Mouse (Mus musculus) left cerebral cortex, postnatal 10 days (tissue): ENCODE results near the gene Plekhm3. TPM values are rescaled to one million over a fixed set of nuclear protein-coding genes. Genes with fewer than 3 reads are reported as not detected.

ENCODE experiments used
- DNase-seq, 2 experiments: peaks; one replicate each; pipeline ENCODE4 v3.0.0; 2021 to 2022; ENCODE audit warnings: low spot score in 2 of 2, mixed read lengths in 1 of 2; ENCODE audit errors: extremely low spot score in 1 of 2
- intact Hi-C: fragments of 180-260 bp; cut with DNase I; formaldehyde crosslinking; loops from one replicate; pipeline ENCODE4 v1.15.1; 2025
- total RNA-seq, 2 experiments: library from RNA; stranded (reverse); gene quantifications; 2 replicates each; pipeline ENCODE4 v1.2.3; 2021

Gene Plekhm3
- total RNA-seq, 2 experiments from 2014 or later: 27.1 to 32.2 TPM

GRCm38 (mm10) chr1:64796867-64797582 lies 159.6 kb downstream of the Plekhm3 start:
- intact Hi-C loops: no loop called here
- no peak for DNase-seq

- intact Hi-C loops: no loop called here
- no peak for DNase-seq
Measured at GRCm38 (mm10) chr1:64795284-64796040, 161.2 kb downstream of the Plekhm3 start.

GRCm38 (mm10) chr1:64794096-64794495 lies 162.5 kb downstream of the Plekhm3 start:
- no peak for DNase-seq
- intact Hi-C loops: no loop called here

- no peak for DNase-seq
- intact Hi-C loops: no loop called here
Measured at GRCm38 (mm10) chr1:64793234-64793530, 163.4 kb downstream of the Plekhm3 start.

GRCm38 (mm10) chr1:64792521-64793233 lies 163.9 kb downstream of the Plekhm3 start:
- no peak for DNase-seq
- intact Hi-C loops: no loop called here

GRCm38 (mm10) chr1:64791826-64792225 lies 164.8 kb downstream of the Plekhm3 start:
- intact Hi-C loops: no loop called here
- DNase-seq: peak; percentile 47 to 63

GRCm38 (mm10) chr1:64790806-64791790 lies 165.5 kb downstream of the Plekhm3 start:
- intact Hi-C loops: no loop called here
- peak in 1 of 2 experiments; percentile 26 for DNase-seq

- DNase-seq: no peak
- intact Hi-C loops: no loop called here
Measured at GRCm38 (mm10) chr1:64787701-64788515, 168.7 kb downstream of the Plekhm3 start.

GRCm38 (mm10) chr1:64779863-64780262 lies 176.8 kb downstream of the Plekhm3 start:
- intact Hi-C loops: no loop called here
- no peak for DNase-seq

- intact Hi-C loops: no loop called here
- no peak for DNase-seq
Measured at GRCm38 (mm10) chr1:64779415-64779814, 177.2 kb downstream of the Plekhm3 start.

- intact Hi-C loops: no loop called here
- DNase-seq: no peak
Measured at GRCm38 (mm10) chr1:64773305-64773704, 183.3 kb downstream of the Plekhm3 start.

- intact Hi-C loops: no loop called here
- no peak for DNase-seq
Measured at GRCm38 (mm10) chr1:64770169-64770568, 186.5 kb downstream of the Plekhm3 start.

GRCm38 (mm10) chr1:64761646-64762045 lies 195.0 kb downstream of the Plekhm3 start:
- no peak for DNase-seq
- intact Hi-C loops: no loop called here

- intact Hi-C loops: no loop called here
- no peak for DNase-seq
Measured at GRCm38 (mm10) chr1:64757766-64758165, 198.9 kb downstream of the Plekhm3 start.

- DNase-seq: no peak
- intact Hi-C loops: no loop called here
Measured at GRCm38 (mm10) chr1:64757254-64757653, 199.4 kb downstream of the Plekhm3 start.

- intact Hi-C loops: no loop called here
- no peak for DNase-seq
Measured at GRCm38 (mm10) chr1:64756640-64757030, 200.0 kb downstream of the Plekhm3 start.

- DNase-seq: no peak
- intact Hi-C loops: no loop called here
Measured at GRCm38 (mm10) chr1:64755971-64756639, 200.5 kb downstream of the Plekhm3 start.
